Mouse (Mus musculus): ENCODE data around the gene Ppid. TPM values are rescaled to one million over a fixed set of nuclear protein-coding genes. Genes with fewer than 3 reads are reported as not detected.

Ppid gene
- polyA plus RNA-seq, 1 experiment: 40.5 TPM

DNA sequence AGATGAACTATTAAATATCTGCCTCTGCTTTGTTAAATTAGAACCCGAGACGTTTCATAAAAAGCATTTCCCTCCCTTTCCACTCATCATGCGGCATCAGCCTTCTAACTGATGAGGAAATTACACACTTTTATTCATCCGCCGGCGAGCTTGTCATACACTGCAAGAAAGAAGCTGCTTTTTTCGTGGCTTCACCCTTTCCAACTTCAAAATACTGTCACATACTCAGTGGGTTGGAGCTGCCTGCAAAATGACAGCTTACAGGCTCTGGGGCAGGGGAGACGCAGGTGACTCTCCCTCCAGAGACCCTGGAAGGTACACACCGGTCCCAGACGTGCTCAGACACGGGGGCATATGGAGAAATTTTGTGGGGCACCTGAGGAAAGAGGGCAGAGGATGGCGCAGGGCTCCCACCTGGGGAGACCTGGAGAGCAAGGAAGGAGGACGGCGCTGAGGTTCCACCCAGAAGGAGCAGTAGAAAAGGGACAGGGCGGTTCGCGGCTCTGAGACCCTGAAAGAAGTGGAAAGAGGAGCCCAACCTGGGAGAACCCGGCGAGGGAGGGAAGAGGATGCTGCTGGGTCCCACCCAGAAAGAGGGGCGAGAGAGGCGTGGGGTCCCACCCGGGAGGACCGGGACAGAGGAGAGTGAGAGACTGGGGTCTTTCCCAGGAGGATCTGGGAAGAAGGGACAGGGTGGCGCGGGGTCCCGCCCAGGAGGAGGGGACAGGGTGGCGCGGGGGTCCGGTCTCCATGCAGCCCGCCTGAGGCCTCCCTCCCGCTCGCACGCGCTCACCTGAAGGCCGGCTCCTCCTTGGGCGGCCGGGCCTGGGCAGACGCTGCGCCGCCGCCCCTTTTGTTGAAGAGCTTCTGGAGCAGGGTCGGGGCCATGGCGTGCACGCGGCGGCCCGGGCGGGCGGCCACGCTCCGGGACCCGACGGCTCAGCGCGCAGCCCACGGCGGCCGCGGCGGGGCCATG lies 24.1 kb upstream of the Ppid start:
- TF ChIP-seq GATA1 (IDR thresholded peaks at IDR 0.05; ENCODE audit: low read length): no peak

DNA sequence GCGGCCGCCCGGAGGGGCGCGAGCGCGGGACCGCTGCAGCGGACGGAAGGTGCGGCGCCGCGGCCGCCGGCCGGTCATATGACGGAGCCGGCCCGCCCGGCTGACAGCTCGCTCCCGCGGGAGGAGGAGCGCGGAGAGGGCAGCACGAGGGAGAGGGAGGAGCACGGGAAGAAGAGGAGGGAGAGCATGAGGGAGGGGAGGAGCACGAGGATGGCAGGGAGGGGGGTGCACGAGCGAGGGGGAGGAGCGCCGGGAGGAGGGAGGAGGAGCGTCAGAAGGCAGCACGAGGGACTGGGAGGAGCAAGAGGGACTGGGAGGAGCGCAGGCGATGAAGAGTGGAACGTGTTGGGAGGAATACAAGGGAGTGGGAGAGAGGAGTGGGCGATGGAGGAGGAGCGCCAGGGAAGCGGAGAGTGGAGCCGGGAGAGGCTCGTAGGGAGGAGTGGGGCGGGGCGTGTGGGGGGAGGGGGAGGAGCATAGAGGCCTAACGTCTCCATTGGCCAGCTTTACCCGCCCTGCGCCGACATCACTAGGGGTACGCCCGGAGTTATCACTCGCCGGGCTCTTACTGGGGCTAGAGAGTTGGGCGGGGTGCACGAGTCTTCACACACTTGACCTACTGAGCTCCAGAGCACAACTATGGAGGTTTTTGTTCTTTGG lies 23.3 kb upstream of the Ppid start, which contains the start of gene Fnip2:
Fnip2 (minus strand) TSS at position 94 of the 660 bp plus-strand sequence.
- TF ChIP-seq GATA1 (IDR thresholded peaks at IDR 0.05; ENCODE audit: low read length): no peak

DNA sequence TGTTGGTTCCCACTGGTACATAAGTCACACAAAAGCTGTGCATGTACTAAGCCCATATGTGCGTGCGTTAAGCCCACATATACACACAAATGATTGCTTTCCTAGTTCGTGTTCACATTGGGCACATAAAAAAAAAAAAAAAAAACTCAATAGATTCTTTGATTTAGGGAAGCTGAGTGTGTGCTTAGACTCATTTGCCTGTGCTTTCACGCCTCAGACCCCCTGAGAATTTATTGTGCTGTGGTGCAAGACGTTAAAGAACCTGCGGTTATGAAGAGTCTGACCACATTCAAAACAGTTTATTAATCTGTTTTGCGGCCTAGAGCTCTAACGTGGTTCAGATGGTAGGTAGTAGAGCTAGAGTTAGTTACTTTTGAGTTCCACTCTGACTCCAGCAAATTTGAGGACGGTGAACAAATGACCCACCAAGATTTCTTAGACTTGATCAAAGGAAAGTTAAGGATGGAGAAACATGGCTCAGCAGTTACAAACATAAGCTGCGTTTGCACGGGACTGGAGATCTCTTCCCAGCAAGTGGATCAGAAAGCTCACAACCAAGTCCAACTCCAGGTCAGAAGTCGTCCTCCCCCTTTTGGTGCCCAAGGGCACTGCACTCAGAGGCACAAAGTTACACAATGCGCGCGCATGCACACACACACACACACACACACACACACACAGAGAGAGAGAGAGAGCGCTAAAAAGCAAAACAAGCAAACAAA lies 22.4 kb upstream of the Ppid start:
- TF ChIP-seq GATA1 (IDR thresholded peaks at IDR 0.05; ENCODE audit: low read length): no peak

DNA sequence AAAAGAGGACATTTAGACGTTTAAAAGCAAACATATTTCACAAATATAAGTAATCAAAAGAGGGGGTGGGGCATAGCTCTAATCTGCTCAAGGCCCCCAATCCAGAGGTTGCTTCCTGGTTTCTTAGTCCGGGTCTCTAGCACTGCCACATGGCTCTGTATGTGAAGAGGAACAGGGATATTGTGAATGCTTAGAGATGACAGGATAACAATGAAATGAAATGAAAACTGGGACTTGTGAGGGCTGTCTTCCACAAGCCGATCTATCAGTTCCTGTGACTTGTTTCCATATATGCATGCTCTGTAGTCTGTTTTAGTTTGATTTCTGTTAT lies 21.8 kb upstream of the Ppid start:
- no peak for TF ChIP-seq GATA1 (IDR thresholded peaks at IDR 0.05; ENCODE audit: low read length)

DNA sequence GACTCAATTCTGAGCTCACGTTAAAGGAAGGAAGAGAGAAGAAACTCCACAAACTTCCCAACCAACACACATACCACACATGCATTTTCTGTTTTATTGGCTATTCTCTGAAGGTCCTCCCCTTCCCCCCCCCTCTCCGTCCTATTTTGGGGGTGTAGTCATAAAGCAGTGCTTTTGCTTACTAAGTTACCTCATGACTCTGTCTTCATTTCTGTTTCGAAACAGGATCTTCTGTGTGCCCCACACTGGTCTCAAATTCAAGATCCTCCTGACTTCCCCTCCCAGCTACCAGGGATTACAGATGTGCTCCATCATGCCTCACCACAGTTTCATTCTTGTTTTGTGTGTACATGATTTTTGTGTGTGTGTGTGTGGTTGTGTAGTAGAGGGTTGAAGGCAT lies 18.7 kb upstream of the Ppid start:
- TF ChIP-seq GATA1 (IDR thresholded peaks at IDR 0.05; ENCODE audit: low read length): no peak

DNA sequence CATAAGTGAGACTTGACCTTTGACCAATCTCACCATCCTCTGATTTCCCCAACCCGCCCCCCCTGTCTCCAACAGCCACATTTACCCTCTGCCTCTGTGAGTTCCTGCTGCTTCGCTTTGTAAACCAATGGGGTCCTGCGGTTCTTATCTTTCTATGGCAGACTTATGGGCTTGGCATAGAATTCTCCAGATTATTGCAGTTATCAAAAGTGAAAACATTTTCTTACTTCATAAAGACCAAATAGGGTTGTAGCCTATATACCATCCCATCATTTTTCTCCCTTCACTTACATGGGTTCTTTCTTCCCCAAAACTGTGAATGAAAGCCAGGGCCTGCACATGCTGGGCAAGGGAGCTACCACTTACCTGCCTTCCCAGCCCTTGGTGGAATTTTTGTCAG lies 16.8 kb upstream of the Ppid start:
- peak; percentile 64 for TF ChIP-seq GATA1 (IDR thresholded peaks at IDR 0.05; ENCODE audit: low read length)

DNA sequence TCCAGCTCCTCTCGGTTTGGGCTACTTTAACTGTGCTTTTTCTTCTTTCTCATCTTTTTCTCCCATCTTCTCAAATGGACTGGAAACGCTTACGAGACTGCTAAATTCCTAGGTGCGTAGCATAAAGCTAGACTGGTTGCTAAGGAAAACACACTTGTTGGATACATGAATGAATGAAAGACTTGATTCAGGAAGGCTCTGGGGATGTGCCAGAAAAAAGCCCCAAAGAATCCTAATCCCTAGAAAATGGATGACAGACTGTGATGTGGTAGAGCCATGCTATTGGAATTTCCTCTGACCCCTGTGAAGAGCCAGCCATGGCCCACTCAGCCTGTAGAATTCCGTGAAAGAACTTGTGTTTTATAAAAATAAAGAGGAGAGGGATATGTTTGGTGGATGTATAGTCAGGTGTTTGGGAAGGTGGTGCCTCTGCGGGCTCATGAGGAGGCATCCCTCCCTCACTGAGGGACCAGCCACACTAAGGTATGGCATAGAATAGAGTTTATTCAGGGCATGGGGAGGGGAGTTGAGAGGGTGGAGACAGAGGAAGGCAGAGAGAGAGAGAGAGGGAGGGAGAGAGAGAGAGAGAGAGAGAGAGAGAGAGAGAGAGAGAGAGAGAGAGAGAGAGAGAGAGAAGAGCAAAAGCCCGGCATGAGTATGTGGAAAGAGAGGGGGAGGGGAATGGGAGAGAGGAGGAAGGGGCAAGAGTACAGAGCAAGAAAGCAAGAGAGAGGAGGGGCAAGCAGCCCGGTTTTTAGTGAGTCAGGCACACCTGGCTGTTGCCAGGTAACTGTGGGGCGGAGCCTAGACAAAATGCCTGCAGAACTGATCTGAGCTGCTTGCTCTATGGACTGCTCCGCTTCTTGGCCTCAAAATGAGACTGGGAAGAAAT lies 15.3 kb upstream of the Ppid start:
- TF ChIP-seq GATA1 (IDR thresholded peaks at IDR 0.05; ENCODE audit: low read length): no peak

DNA sequence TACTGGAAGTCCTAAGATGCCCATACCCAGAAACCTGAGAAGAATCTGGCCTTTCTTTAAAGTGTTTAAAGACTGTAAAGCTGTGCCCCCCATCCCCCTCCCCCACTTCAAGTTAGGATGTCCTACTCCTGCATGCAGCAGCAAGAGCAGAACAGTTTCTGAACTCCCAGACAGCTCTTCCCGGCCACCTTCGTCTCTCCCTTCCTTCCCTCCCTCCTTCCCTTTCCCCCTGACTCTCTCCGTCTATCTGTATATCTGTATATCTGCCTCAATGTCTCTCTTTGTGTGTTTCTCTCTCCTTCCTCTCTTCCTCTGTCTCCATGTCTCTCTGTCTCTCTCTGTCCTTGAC lies 14.7 kb upstream of the Ppid start:
- no peak for TF ChIP-seq GATA1 (IDR thresholded peaks at IDR 0.05; ENCODE audit: low read length)

DNA sequence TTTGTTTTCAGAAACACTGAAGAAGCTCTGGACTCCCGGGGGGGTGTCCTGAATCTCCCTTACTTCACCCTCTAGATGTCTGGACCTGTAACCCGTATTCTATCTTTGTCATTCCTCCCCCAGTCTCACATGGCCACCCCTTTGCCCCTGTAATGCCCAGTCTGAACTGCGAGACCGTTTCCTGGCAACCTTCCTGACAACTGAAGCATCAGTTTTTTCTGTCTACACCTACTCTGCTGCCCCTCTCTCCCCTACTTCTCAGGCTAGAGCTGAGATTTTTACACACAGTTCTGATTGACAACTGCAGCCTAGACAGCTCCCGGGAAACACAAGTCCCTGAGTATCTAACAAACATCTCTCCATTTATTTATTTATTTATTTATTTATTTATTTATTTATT lies 14.3 kb upstream of the Ppid start:
- no peak for TF ChIP-seq GATA1 (IDR thresholded peaks at IDR 0.05; ENCODE audit: low read length)

DNA sequence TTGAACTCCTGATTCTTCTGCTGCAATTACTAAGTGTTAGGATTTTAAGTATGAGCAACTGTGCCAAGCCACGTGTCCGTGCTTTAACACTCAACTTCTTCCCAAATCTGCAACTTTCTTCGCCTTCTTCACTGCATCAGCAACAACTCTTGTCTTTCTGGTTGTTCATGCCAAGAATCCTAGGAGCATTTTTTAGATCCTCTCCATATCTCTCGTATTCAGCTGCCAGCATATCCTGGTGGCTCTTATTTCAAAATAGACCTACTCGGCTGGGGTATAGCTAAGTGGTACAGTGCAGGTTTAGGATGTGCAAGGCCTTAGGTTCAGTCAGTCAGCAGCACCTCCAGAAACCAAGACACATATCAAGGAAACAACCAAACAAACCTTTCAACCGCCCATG lies 13.5 kb upstream of the Ppid start:
- TF ChIP-seq GATA1 (IDR thresholded peaks at IDR 0.05; ENCODE audit: low read length): no peak

DNA sequence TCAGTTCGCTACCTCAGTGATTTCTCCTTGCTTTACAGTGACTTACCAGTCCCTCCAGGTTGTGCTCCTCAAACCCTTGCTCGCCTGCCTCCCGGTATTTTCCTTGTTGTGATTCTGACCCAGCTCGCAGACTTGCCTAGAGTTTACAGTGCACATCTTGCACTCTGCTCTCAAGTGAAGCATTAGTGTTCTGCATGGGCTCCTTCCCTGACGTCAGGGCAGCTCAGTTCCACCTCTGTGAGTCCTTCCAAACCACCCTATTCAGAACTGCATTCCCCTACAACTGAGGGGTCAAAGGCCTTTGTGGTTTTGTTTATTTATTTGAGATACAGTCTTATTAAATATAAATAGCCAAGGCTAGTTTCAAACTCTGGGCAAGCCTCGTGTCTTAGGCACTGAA lies 13.0 kb upstream of the Ppid start:
- TF ChIP-seq GATA1 (IDR thresholded peaks at IDR 0.05; ENCODE audit: low read length): no peak

DNA sequence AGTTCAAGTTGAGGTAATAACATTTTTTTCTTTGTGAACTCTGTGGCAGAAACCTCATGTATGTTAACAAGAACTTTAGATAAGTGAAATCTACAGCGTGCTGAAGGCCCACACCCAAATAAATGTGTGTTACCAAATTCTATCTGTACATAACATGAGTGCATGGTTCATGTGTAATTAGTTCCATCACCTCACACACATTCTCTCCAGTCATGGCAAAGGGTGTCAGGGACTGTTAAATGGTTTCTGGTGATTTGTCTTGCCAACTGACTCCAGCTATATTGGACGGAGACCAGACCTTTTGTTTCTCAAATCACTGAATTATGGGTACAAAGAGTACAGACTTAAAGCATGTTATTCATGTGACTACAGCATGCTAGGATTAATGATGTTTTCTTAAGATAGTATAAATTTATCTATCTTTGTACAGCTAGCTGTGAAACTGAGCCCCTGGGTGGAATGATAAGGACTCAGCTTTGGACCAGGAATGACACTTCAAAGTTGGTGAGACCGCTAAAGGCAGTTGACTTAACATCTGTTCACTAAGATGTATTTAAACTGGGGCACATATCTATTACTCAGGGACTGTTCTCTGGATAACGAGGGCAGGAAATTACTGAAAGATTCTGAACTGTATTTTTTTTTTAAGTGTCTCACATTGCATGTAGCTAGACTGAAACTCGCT lies 11.1 kb upstream of the Ppid start:
- peak; percentile 61 for TF ChIP-seq GATA1 (IDR thresholded peaks at IDR 0.05; ENCODE audit: low read length)

DNA sequence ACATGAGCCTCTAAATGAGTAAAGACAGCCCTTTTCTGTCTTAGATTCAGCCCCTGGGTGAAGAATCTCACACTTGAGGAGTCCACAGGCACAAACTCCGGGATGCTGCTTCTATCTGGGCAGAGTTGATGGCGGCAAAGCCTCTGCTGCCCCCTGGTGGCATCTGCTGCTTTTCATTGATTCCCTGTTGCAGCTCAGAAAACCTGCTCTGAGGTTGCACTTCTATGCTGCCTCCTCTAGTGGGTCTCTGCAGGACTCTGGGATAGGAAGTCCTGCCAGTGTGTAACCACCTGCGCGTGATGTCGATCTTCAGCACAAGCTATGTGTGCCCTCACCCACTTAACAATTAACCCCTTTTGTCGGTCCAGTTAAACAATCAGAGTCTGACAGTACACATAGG lies 4.3 kb upstream of the Ppid start:
- no peak for TF ChIP-seq GATA1 (IDR thresholded peaks at IDR 0.05; ENCODE audit: low read length)

DNA sequence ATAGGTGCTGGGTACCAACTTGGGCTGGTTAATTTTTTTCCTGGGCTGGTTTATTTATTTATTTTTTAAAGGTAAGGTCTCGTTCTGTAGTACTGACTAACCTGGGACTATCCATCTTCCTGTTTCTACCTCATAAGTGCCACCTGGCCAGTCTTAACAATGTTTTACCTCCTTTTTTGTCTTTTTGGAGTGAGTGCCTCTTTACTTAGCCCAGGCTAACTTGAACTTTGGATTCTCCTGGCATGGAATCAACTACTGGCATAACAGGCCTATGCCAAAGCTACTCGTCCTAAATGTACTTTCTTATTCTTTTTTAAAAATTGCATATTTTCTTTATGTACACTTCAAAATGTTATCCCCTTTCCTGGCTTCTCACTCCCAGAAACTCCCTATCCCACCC lies 1.5 kb upstream of the Ppid start:
- TF ChIP-seq GATA1 (IDR thresholded peaks at IDR 0.05; ENCODE audit: low read length): no peak

All from G1E-ER4 (cell line).